29 mouse cellular contexts compared by ENCODE assay signal in the genomic region with DNA sequence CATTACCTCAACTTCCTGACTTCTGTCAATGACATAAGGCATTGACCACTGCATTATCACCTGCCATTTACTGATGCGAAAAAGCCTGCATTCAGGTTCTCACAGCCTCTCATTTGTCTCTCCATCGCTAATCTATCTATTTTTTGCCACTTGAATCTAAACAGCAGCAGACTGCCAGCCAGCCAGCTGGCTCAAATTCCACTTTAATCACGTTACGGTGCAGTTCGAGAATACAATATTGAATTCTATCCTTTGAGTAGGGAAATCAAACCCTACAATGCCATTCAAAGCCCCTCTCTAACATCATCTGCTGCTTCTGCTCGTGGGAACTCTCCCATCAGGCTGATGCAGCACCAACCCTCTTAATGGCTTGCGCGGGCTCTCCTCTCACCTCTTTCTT. TPM values are rescaled to one million over a fixed set of nuclear protein-coding genes. Genes with fewer than 3 reads are reported as not detected.
DNase-seq lines count a peak whose midpoint lies in the region; ATAC-seq and TF ChIP-seq lines count a peak whose summit lies in the region.
"Had no signal": no experiment of that assay in that cellular context is flagged by ENCODE, and none has a peak within 500 bp of the region (broad histone marks: within the 10 kb centered on the region; RNA-seq: fewer than 3 reads in every experiment).

No protein-coding gene starts in this region.

- H3K27ac ChIP-seq in gastrocnemius, adult 2 months, result peak overlapping the region; percentile 84
- 0 out of 2 replicates have a peak overlapping the region, but pooled peaks have one; percentile 40 for H3K27ac ChIP-seq in midbrain, embryonic 12.5 days (replicated peaks)
- H3K27ac ChIP-seq in midbrain, embryonic 11.5 days (ENCODE audit: low read depth, low read length), result no peak overlapping the region
- H3K27ac ChIP-seq in hindbrain, embryonic 16.5 days (ENCODE audit: low read depth, low read length), result no peak overlapping the region; the same call in 1 of the 2 replicates
- H3K27ac ChIP-seq in neural tube, embryonic 13.5 days (replicated peaks), result no peak overlapping the region
- H3K27ac ChIP-seq: limb, embryonic 15.5 days; liver, embryonic 15.5 days; macrophage had no signal

- ATAC-seq in midbrain, embryonic 12.5 days (ENCODE audit: low FRiP score, low read depth), result no peak
- no peak for ATAC-seq in midbrain, embryonic 11.5 days (ENCODE audit: low FRiP score)
- ATAC-seq in hindbrain, embryonic 16.5 days, result no peak
- no peak for ATAC-seq in neural tube, embryonic 13.5 days (ENCODE audit: low read depth)

- intact Hi-C loops in gastrocnemius, adult 2 months (cut with DNase I), result no loop called here

- no peak overlapping the region for H3K9ac ChIP-seq in midbrain, embryonic 12.5 days (replicated peaks)
- no peak overlapping the region for H3K9ac ChIP-seq in midbrain, embryonic 11.5 days (ENCODE audit: low read length)
- H3K9ac ChIP-seq in hindbrain, embryonic 16.5 days (ENCODE audit: low read depth, low read length), result no peak overlapping the region
- H3K9ac ChIP-seq in neural tube, embryonic 13.5 days, result peak overlapping the region; percentile 41; the same call in 1 of the 2 replicates
- H3K9ac ChIP-seq: limb, embryonic 15.5 days; liver, embryonic 15.5 days had no signal

- 60% methylated on average over 8 of the region's 8 CpGs for WGBS in midbrain, embryonic 12.5 days
- WGBS in midbrain, embryonic 11.5 days, result 68% methylated on average over 8 of the region's 8 CpGs
- WGBS in hindbrain, embryonic 16.5 days, result 48% methylated on average over 8 of the region's 8 CpGs
- 57% methylated on average over 8 of the region's 8 CpGs for WGBS in neural tube, embryonic 13.5 days

- H3K4me2 ChIP-seq in midbrain, embryonic 12.5 days (replicated peaks), result peak overlapping the region; percentile 15; the same call in 1 of the 2 replicates
- H3K4me2 ChIP-seq in midbrain, embryonic 11.5 days, result no peak overlapping the region
- H3K4me2 ChIP-seq in hindbrain, embryonic 16.5 days (ENCODE audit: low read length), result peak overlapping the region; percentile 18
- peak overlapping the region; percentile 16; the same call in 1 of the 2 replicates for H3K4me2 ChIP-seq in neural tube, embryonic 13.5 days
- H3K4me2 ChIP-seq: limb, embryonic 15.5 days; liver, embryonic 15.5 days had no signal

- H3K4me3 ChIP-seq in gastrocnemius, adult 2 months, result peak overlapping the region; percentile 39
- no peak overlapping the region for H3K4me3 ChIP-seq in midbrain, embryonic 12.5 days
- no peak overlapping the region for H3K4me3 ChIP-seq in midbrain, embryonic 11.5 days (ENCODE audit: low read depth, low read length)
- H3K4me3 ChIP-seq in hindbrain, embryonic 16.5 days (ENCODE audit: low read length), result no peak overlapping the region
- H3K4me3 ChIP-seq in neural tube, embryonic 13.5 days, result no peak overlapping the region
- H3K4me3 ChIP-seq: limb, embryonic 15.5 days; liver, embryonic 15.5 days had no signal

- no peak for TF ChIP-seq CTCF in gastrocnemius, adult 2 months (IDR thresholded peaks at IDR 0.05)

- no peak for DNase-seq in gastrocnemius, adult 2 months
- DNase-seq in gastrocnemius, postnatal 4 days (ENCODE audit: low spot score in 2 of 2), result no peak
- no peak for DNase-seq in midbrain, embryonic 11.5 days (ENCODE audit: low spot score, missing footprints)
- DNase-seq in spleen, postnatal 36 days (ENCODE audit: low spot score in 2 of 2), result no peak
- DNase-seq in cerebellum, adult 8-10 months, result no peak
- DNase-seq: adrenal gland, postnatal 36 days; B cell, adult 2 months; cerebellum, adult 9-11 months; gastrocnemius, postnatal 14 days; kidney, adult 18-20 months; kidney, postnatal 10 days; right cerebral cortex, postnatal 25 days; thymus, postnatal 14 days had no signal

- no peaks in the 10 kb centered on the region for H3K27me3 ChIP-seq in midbrain, embryonic 12.5 days
- no peaks in the 10 kb centered on the region for H3K27me3 ChIP-seq in midbrain, embryonic 11.5 days (ENCODE audit: control insufficient read depth, insufficient read depth, low read length)
- no peaks in the 10 kb centered on the region for H3K27me3 ChIP-seq in hindbrain, embryonic 16.5 days (replicated peaks; ENCODE audit: control insufficient read depth, insufficient read depth, low read length)
- no peaks in the 10 kb centered on the region for H3K27me3 ChIP-seq in neural tube, embryonic 13.5 days
- H3K27me3 ChIP-seq: limb, embryonic 15.5 days; liver, embryonic 15.5 days had no signal

- H3K36me3 ChIP-seq in midbrain, embryonic 12.5 days, result no peaks in the 10 kb centered on the region
- H3K36me3 ChIP-seq in midbrain, embryonic 11.5 days (ENCODE audit: control insufficient read depth, insufficient read depth, low read length), result no peaks in the 10 kb centered on the region
- H3K36me3 ChIP-seq in hindbrain, embryonic 16.5 days (ENCODE audit: control insufficient read depth, insufficient read depth, low read length), result no peaks in the 10 kb centered on the region
- H3K36me3 ChIP-seq in neural tube, embryonic 13.5 days, result no peaks in the 10 kb centered on the region
- H3K36me3 ChIP-seq: limb, embryonic 15.5 days; liver, embryonic 15.5 days had no signal

- peaks cover 15% of the 10 kb centered on the region for H3K4me1 ChIP-seq in midbrain, embryonic 12.5 days
- peaks cover 6% of the 10 kb centered on the region; the same call in 1 of the 2 replicates for H3K4me1 ChIP-seq in midbrain, embryonic 11.5 days (ENCODE audit: control insufficient read depth, insufficient read depth, low read length)
- H3K4me1 ChIP-seq in hindbrain, embryonic 16.5 days (ENCODE audit: control insufficient read depth, insufficient read depth, low read depth, low read length), result peaks cover 17% of the 10 kb centered on the region
- H3K4me1 ChIP-seq in neural tube, embryonic 13.5 days (replicated peaks), result peaks cover 38% of the 10 kb centered on the region

- no peaks in the 10 kb centered on the region for H3K9me3 ChIP-seq in midbrain, embryonic 12.5 days
- H3K9me3 ChIP-seq in midbrain, embryonic 11.5 days (ENCODE audit: control insufficient read depth, low read length), result no peaks in the 10 kb centered on the region
- no peaks in the 10 kb centered on the region for H3K9me3 ChIP-seq in hindbrain, embryonic 16.5 days (ENCODE audit: control insufficient read depth, low read length)
- no peaks in the 10 kb centered on the region for H3K9me3 ChIP-seq in neural tube, embryonic 13.5 days
- H3K9me3 ChIP-seq: limb, embryonic 15.5 days; liver, embryonic 15.5 days had no signal

RNA-seq across cellular contexts. Expression of a gene that starts 4.3 kb away (rescaled TPM):
- total RNA-seq in gastrocnemius, adult 2 months (2021), result 1 to 10 TPM; 6.2 to 8.0 TPM
- 10 to 100 TPM; 27.6 to 30.9 TPM for total RNA-seq in gastrocnemius, postnatal 4 days (2021)
- 11.7 and 12.0 TPM in 2 replicates for polyA plus RNA-seq in midbrain, embryonic 12.5 days (2016; fragmentation: Nextera tagmentation; extraction: Ambion mirVana)
- polyA plus RNA-seq in midbrain, embryonic 11.5 days (2014; fragmentation: Nextera tagmentation; extraction: Ambion mirVana), result 11.7 and 12.5 TPM in 2 replicates
- 11.0 and 12.6 TPM in 2 replicates for polyA plus RNA-seq in hindbrain, embryonic 16.5 days (2015; fragmentation: Nextera tagmentation; extraction: Ambion mirVana)
- 24.4 and 34.6 TPM in 2 replicates for polyA plus RNA-seq in neural tube, embryonic 13.5 days (2015; fragmentation: Nextera tagmentation; extraction: Ambion mirVana)

RNA-seq across cellular contexts. Expression of a gene that starts 57.2 kb away (rescaled TPM):
- total RNA-seq in gastrocnemius, adult 2 months (2021), result not detected
- not detected for total RNA-seq in gastrocnemius, postnatal 4 days (2021)
- polyA plus RNA-seq in midbrain, embryonic 12.5 days (2016; fragmentation: Nextera tagmentation; extraction: Ambion mirVana), result not detected in 2 replicates
- polyA plus RNA-seq in midbrain, embryonic 11.5 days (2014; fragmentation: Nextera tagmentation; extraction: Ambion mirVana), result not detected in 2 replicates
- not detected in 2 replicates for polyA plus RNA-seq in hindbrain, embryonic 16.5 days (2015; fragmentation: Nextera tagmentation; extraction: Ambion mirVana)
- not detected in 2 replicates for polyA plus RNA-seq in neural tube, embryonic 13.5 days (2015; fragmentation: Nextera tagmentation; extraction: Ambion mirVana)
- total RNA-seq: adrenal gland, postnatal 36 days; gastrocnemius, postnatal 14 days; heart, adult 8-10 months; hematopoietic stem cell, adult 5-6 weeks; layer of hippocampus, adult 8-10 months; left cerebral cortex, postnatal 25 days had no signal
- polyA plus RNA-seq: cortical plate, adult 2 months; embryonic facial prominence, embryonic 11.5 days; frontal cortex, adult 2 months; heart, embryonic 16.5 days; limb, embryonic 15.5 days; liver, embryonic 15.5 days; lung, embryonic 16.5 days; macrophage; neural tube, embryonic 14.5 days had no signal

Comparison
In these comparisons a context has a peak if more than half of its experiments do, and no peak if none do; other contexts are left out.
1. H3K27ac ChIP-seq: peak in gastrocnemius, adult 2 months (single experiment) and midbrain, embryonic 12.5 days (single experiment); none in midbrain, embryonic 11.5 days (single experiment), hindbrain, embryonic 16.5 days (single experiment) and neural tube, embryonic 13.5 days (single experiment).